Mouse (Mus musculus) intestine, embryonic 16.5 days (tissue): ENCODE measurements at regions not wholly inside any gene's neighbourhood (a gene's known extent, or its start where the extent isn't known, plus 50 kb on each side); places are given as distances from the start of the nearest gene placed in this dataset.

Experiments used
- ATAC-seq: fragments of 200-750 bp; cut with Nextera tagmentation; 2 replicates; pipeline ENCODE4 v1.8.0; 2017; ENCODE audit warnings: moderate TSS enrichment, moderate library complexity
- H3K27ac ChIP-seq: fragments of 300-500 bp; sonication (generic); 2 replicates; pipeline ENCODE4 v1.5.1; 2014; ENCODE audit warnings: mild to moderate bottlenecking, low read length
- H3K27me3 ChIP-seq: fragments of 300-500 bp; sonication (generic); replicated peaks from 2 replicates; pipeline ENCODE4 v1.6.1; 2014; ENCODE audit warnings: low read length, control low read depth, mixed read lengths; ENCODE audit not compliant: control insufficient read depth, insufficient read depth
- H3K36me3 ChIP-seq: fragments of 300-500 bp; sonication (generic); 2 replicates; pipeline ENCODE4 v1.6.1; 2014; ENCODE audit warnings: low read length, control low read depth; ENCODE audit not compliant: control insufficient read depth, insufficient read depth
- H3K4me1 ChIP-seq: fragments of 300-500 bp; sonication (generic); 2 replicates; pipeline ENCODE4 v1.6.1; 2014; ENCODE audit warnings: low read length, control low read depth, mixed read lengths; ENCODE audit not compliant: control insufficient read depth, insufficient read depth
- H3K4me2 ChIP-seq: fragments of 300-500 bp; sonication (generic); 2 replicates; pipeline ENCODE4 v1.6.1; 2014; ENCODE audit warnings: low read depth, low read length, control low read depth
- H3K4me3 ChIP-seq: fragments of 300-500 bp; sonication (generic); 2 replicates; pipeline ENCODE4 v1.5.1; 2014; ENCODE audit warnings: mild to moderate bottlenecking, low read length
- H3K9ac ChIP-seq: fragments of 300-500 bp; sonication (generic); 2 replicates; pipeline ENCODE4 v1.6.1; 2014; ENCODE audit warnings: low read depth, low read length
- H3K9me3 ChIP-seq: fragments of 300-500 bp; sonication (generic); 2 replicates; pipeline ENCODE4 v1.6.1; 2016; ENCODE audit warnings: low read length, control low read depth; ENCODE audit not compliant: control insufficient read depth
- WGBS: fragments of 180-500 bp; shearing (Covaris S2); extraction: QIAGEN DNeasy Blood & Tissue Kit; methylation state at CpG from one replicate; pipeline ENCODE4 v1.1.7; 2014; 5-methylcytosine and 5-hydroxymethylcytosine counted together

- Histone ChIP-seq H3K4me1 (no peaks in the 10 kb centered on the region), H3K4me2 (no peak overlapping the region), H3K9me3 (no peaks in the 10 kb centered on the region), H3K9ac (no peak overlapping the region), H3K36me3 (no peaks in the 10 kb centered on the region), H3K27me3 (no peaks in the 10 kb centered on the region), H3K27ac (no peak overlapping the region), H3K4me3 (no peak overlapping the region)
- ATAC-seq: no peak
- 19% methylated on average over 2 of the region's 2 CpGs for WGBS
Observed at GRCm38 (mm10) chr1:186458099-186458637, 247.6 kb downstream of the Tgfb2 start.

GRCm38 (mm10) chr1:186457098-186457497 lies 248.7 kb downstream of the Tgfb2 start:
- no peaks in the 10 kb centered on the region for H3K9me3 ChIP-seq
- H3K4me1 ChIP-seq: no peaks in the 10 kb centered on the region
- no peak overlapping the region for H3K4me2 ChIP-seq
- no peak overlapping the region for H3K4me3 ChIP-seq
- 81% methylated on average over 8 of the region's 8 CpGs for WGBS
- H3K36me3 ChIP-seq: no peaks in the 10 kb centered on the region
- H3K27ac ChIP-seq: no peak overlapping the region
- H3K27me3 ChIP-seq: no peaks in the 10 kb centered on the region
- no peak overlapping the region for H3K9ac ChIP-seq
- no peak for ATAC-seq

GRCm38 (mm10) chr1:186456131-186456530 lies 249.7 kb downstream of the Tgfb2 start:
- H3K9me3 ChIP-seq: no peaks in the 10 kb centered on the region
- no peak for ATAC-seq
- H3K27ac ChIP-seq: no peak overlapping the region
- no peaks in the 10 kb centered on the region for H3K4me1 ChIP-seq
- H3K4me2 ChIP-seq: no peak overlapping the region
- H3K36me3 ChIP-seq: no peaks in the 10 kb centered on the region
- H3K4me3 ChIP-seq: no peak overlapping the region
- 98% methylated on average over 3 of the region's 3 CpGs for WGBS
- no peaks in the 10 kb centered on the region for H3K27me3 ChIP-seq
- H3K9ac ChIP-seq: no peak overlapping the region

DNA sequence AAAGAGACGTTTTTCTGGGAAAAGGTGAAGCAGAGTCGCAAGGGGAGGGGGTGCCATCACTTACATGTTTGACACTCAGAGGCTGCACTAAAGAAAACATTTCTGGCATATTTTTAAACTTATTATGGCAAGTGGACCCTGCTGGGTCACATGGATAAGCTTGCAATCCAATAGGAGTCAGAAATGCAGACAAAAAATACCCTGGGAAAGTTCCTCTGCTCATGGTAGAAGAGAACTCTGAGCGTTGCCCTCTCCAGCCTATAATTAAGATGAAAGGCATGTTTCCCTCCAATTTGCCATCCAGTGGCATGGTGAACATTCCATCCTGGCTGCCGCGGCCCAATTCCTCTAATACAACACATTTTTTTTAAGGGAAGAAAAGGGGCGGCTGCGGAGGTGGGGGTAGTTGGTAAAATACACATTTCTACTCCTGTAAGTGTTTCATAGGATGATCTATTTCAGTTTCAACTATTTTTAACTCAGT lies 250.6 kb downstream of the Tgfb2 start:
- Histone ChIP-seq H3K36me3 (no peaks in the 10 kb centered on the region), H3K9me3 (no peaks in the 10 kb centered on the region), H3K4me3 (no peak overlapping the region), H3K4me2 (no peak overlapping the region), H3K27me3 (no peaks in the 10 kb centered on the region), H3K9ac (no peak overlapping the region), H3K4me1 (no peaks in the 10 kb centered on the region), H3K27ac (no peak overlapping the region)
- 57% methylated on average over 7 of the region's 7 CpGs for WGBS
- no peak for ATAC-seq

GRCm38 (mm10) chr1:186454393-186455085 lies 251.2 kb downstream of the Tgfb2 start:
- Histone ChIP-seq H3K4me1 (no peaks in the 10 kb centered on the region), H3K9ac (no peak overlapping the region)

DNA sequence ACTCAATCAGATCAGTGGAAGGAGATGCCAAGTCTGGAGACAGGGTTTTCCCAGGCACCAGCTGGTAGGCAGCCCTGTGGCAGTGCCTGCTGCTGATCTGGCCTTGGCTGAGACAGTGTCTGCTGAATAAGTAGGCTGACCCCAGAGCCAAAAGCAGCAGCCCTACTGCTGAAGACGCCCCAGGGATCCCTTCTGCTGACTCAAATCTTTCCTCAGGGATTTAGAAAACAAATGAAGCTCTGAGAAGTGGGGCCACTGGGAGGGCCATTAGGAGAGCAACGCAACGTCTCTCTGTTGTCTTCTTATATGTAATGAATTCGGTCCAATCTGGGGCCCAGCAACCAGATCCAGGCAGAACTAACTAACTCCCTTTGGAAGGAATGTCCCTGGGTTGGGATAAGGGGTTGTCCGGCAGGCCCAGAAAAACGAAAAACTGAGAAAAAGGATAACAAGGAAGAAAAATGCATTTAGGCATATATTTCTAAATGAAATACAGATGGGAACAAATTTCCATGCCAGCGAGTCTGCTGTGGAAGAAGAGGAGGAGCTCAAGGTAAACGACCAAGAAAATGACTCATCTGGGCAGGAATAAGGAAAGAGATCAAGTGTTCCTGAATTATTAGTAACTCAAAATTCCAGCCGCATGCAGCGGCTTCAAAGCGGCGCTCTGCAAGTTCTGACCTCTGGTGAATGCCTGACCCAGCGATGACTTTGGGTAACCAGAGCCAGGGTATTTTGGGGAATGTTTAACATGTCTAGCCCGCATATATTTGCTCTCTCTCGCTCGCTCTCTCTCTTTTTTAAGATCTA lies 256.7 kb downstream of the Tgfb2 start:
- H3K4me2 ChIP-seq: no peak overlapping the region
- no peaks in the 10 kb centered on the region for H3K36me3 ChIP-seq
- no peaks in the 10 kb centered on the region for H3K9me3 ChIP-seq
- H3K27ac ChIP-seq: no peak overlapping the region
- H3K9ac ChIP-seq: no peak overlapping the region
- 47% methylated on average over 16 of the region's 16 CpGs for WGBS
- H3K4me1 ChIP-seq: 0 out of 2 replicates have a peak, but pooled peaks cover 2% of the 10 kb centered on the region
- no peak for ATAC-seq
- no peak overlapping the region for H3K4me3 ChIP-seq
- H3K27me3 ChIP-seq: no peaks in the 10 kb centered on the region

More at GRCm38 (mm10) chr1:186454393-186455085, 251.2 kb downstream of the Tgfb2 start:
- H3K27ac ChIP-seq: no peak overlapping the region
- ATAC-seq: no peak
- H3K4me3 ChIP-seq: no peak overlapping the region
- WGBS: 64% methylated on average over 4 of the region's 4 CpGs
- H3K36me3 ChIP-seq: no peaks in the 10 kb centered on the region
- H3K4me2 ChIP-seq: no peak overlapping the region
- no peaks in the 10 kb centered on the region for H3K27me3 ChIP-seq
- H3K9me3 ChIP-seq: no peaks in the 10 kb centered on the region

DNA sequence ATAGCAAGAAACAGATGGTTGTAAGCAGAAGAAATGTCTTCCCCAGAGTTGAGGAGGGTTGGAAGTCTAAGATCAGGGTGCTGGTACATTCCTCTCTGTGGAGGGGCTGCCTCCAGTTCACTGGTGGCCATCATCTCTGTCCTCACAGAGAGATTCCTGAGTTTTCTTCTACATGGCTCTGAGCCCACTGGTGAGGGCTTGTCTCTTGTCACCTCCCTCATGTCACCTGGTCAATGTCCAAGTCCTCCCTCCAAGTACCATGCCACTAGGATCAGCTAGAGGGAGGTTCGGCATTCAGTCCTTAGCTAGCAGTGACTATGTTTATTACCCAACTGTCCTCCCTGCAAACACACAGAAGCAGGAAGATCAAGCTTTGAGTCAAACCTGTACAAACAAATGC lies 258.3 kb downstream of the Tgfb2 start:
- Histone ChIP-seq H3K9ac (no peak overlapping the region), H3K27me3 (no peaks in the 10 kb centered on the region), H3K4me1 (0 out of 2 replicates have a peak, but pooled peaks cover 2% of the 10 kb centered on the region), H3K9me3 (no peaks in the 10 kb centered on the region), H3K4me2 (no peak overlapping the region), H3K27ac (no peak overlapping the region), H3K36me3 (no peaks in the 10 kb centered on the region), H3K4me3 (no peak overlapping the region)
- ATAC-seq: no peak
- WGBS: 36% methylated on average over 1 of the region's 1 CpGs

GRCm38 (mm10) chr1:186444701-186445131 lies 261.1 kb downstream of the Tgfb2 start:
- Histone ChIP-seq H3K9ac (no peak overlapping the region), H3K4me3 (no peak overlapping the region), H3K9me3 (no peaks in the 10 kb centered on the region), H3K4me2 (no peak overlapping the region), H3K27ac (no peak overlapping the region), H3K36me3 (no peaks in the 10 kb centered on the region), H3K4me1 (0 out of 2 replicates have a peak, but pooled peaks cover 2% of the 10 kb centered on the region), H3K27me3 (no peaks in the 10 kb centered on the region)
- no peak for ATAC-seq
- 70% methylated on average over 5 of the region's 5 CpGs for WGBS

GRCm38 (mm10) chr1:186442160-186442559 lies 263.6 kb downstream of the Tgfb2 start:
- 39% methylated on average over 1 of the region's 1 CpGs for WGBS
- H3K9me3 ChIP-seq: no peaks in the 10 kb centered on the region
- H3K36me3 ChIP-seq: no peaks in the 10 kb centered on the region
- no peak overlapping the region for H3K9ac ChIP-seq
- H3K4me1 ChIP-seq: no peaks in the 10 kb centered on the region
- H3K4me3 ChIP-seq: no peak overlapping the region
- no peak overlapping the region for H3K4me2 ChIP-seq
- H3K27ac ChIP-seq: no peak overlapping the region
- no peak for ATAC-seq
- H3K27me3 ChIP-seq: no peaks in the 10 kb centered on the region
